Mouse (Mus musculus): ENCODE measurements around the gene Ier2. TPM values are rescaled to one million over a fixed set of nuclear protein-coding genes. Genes with fewer than 3 reads are reported as not detected.
"Not testable (repeated sequence)": the region's sequence is repeated elsewhere in the genome, so short reads cannot be mapped to it uniquely, and the experiment has no call there.

Gene Ier2
- polyA plus RNA-seq, 1 experiment = not detected

- WGBS = 83% methylated on average over 4 of the region's 4 CpGs
- Histone ChIP-seq H3K4me3 (ENCODE audit: insufficient read depth, low read depth, low read length) (no peak overlapping the region), H3K27ac (ENCODE audit: insufficient read depth, low read depth, low read length) (no peak overlapping the region), H3K4me1 (ENCODE audit: control insufficient read depth, insufficient read depth, low read length) (no peaks in the 10 kb centered on the region)
- TF ChIP-seq CTCF (IDR thresholded peaks at IDR 0.05; ENCODE audit: insufficient read depth, low read depth, low read length) (no peak), POLR2A (IDR thresholded peaks at IDR 0.05; ENCODE audit: insufficient read depth, low read depth, low read length) (no peak)
These were observed 32.5 kb downstream of the Ier2 start for GRCm38 (mm10) chr8:84630145-84630544.

- 84% methylated on average over 11 of the region's 11 CpGs for WGBS
- TF ChIP-seq CTCF (IDR thresholded peaks at IDR 0.05; ENCODE audit: insufficient read depth, low read depth, low read length) (no peak), POLR2A (IDR thresholded peaks at IDR 0.05; ENCODE audit: insufficient read depth, low read depth, low read length) (no peak)
- Histone ChIP-seq H3K4me1 (ENCODE audit: control insufficient read depth, insufficient read depth, low read length) (no peaks in the 10 kb centered on the region), H3K27ac (ENCODE audit: insufficient read depth, low read depth, low read length) (no peak overlapping the region), H3K4me3 (ENCODE audit: insufficient read depth, low read depth, low read length) (no peak overlapping the region)
These were observed 33.1 kb downstream of the Ier2 start for GRCm38 (mm10) chr8:84629586-84629985.

GRCm38 (mm10) chr8:84623425-84623824 lies 39.2 kb downstream of the Ier2 start:
- WGBS = 80% methylated on average over 4 of the region's 4 CpGs
- not testable (repeated sequence) for H3K4me1 ChIP-seq (ENCODE audit: control insufficient read depth, insufficient read depth, low read length); H3K4me3 ChIP-seq (ENCODE audit: insufficient read depth, low read depth, low read length); H3K27ac ChIP-seq (ENCODE audit: insufficient read depth, low read depth, low read length)

GRCm38 (mm10) chr8:84621102-84621625 lies 41.5 kb downstream of the Ier2 start:
- TF ChIP-seq POLR2A (IDR thresholded peaks at IDR 0.05; ENCODE audit: insufficient read depth, low read depth, low read length) (no peak), CTCF (IDR thresholded peaks at IDR 0.05; ENCODE audit: insufficient read depth, low read depth, low read length) (no peak)
- Histone ChIP-seq H3K4me3 (ENCODE audit: insufficient read depth, low read depth, low read length) (no peak overlapping the region), H3K27ac (ENCODE audit: insufficient read depth, low read depth, low read length) (no peak overlapping the region), H3K4me1 (ENCODE audit: control insufficient read depth, insufficient read depth, low read length) (0 out of 2 replicates have a peak, but pooled peaks cover under 1% of the 10 kb centered on the region)
- 80% methylated on average over 8 of the region's 8 CpGs for WGBS

- H3K4me1 ChIP-seq (ENCODE audit: control insufficient read depth, insufficient read depth, low read length) = peaks cover 4% of the 10 kb centered on the region; the same call in 1 of the 2 replicates
- H3K4me3 ChIP-seq (ENCODE audit: insufficient read depth, low read depth, low read length) = no peak overlapping the region
- TF ChIP-seq POLR2A (IDR thresholded peaks at IDR 0.05; ENCODE audit: insufficient read depth, low read depth, low read length) (no peak), CTCF (IDR thresholded peaks at IDR 0.05; ENCODE audit: insufficient read depth, low read depth, low read length) (no peak)
- WGBS = 65% methylated on average over 22 of the region's 22 CpGs
- no peak overlapping the region for H3K27ac ChIP-seq (ENCODE audit: insufficient read depth, low read depth, low read length)
These were observed 45.6 kb downstream of the Ier2 start for GRCm38 (mm10) chr8:84617005-84617404.

GRCm38 (mm10) chr8:84615666-84616485 lies 46.8 kb downstream of the Ier2 start:
- 53% methylated on average over 22 of the region's 22 CpGs for WGBS
- TF ChIP-seq POLR2A (IDR thresholded peaks at IDR 0.05; ENCODE audit: insufficient read depth, low read depth, low read length) (no peak), CTCF (IDR thresholded peaks at IDR 0.05; ENCODE audit: insufficient read depth, low read depth, low read length) (no peak)
- Histone ChIP-seq H3K27ac (ENCODE audit: insufficient read depth, low read depth, low read length) (no peak overlapping the region), H3K4me3 (ENCODE audit: insufficient read depth, low read depth, low read length) (no peak overlapping the region), H3K4me1 (ENCODE audit: control insufficient read depth, insufficient read depth, low read length) (peaks cover 4% of the 10 kb centered on the region; the same call in 1 of the 2 replicates)

- Histone ChIP-seq H3K4me1 (ENCODE audit: control insufficient read depth, insufficient read depth, low read length) (peaks cover 4% of the 10 kb centered on the region; the same call in 1 of the 2 replicates), H3K27ac (ENCODE audit: insufficient read depth, low read depth, low read length) (no peak overlapping the region), H3K4me3 (ENCODE audit: insufficient read depth, low read depth, low read length) (no peak overlapping the region)
- no peak for TF ChIP-seq POLR2A (IDR thresholded peaks at IDR 0.05; ENCODE audit: insufficient read depth, low read depth, low read length)
- peak; percentile 38; the same call in 1 of the 2 replicates for TF ChIP-seq CTCF (IDR thresholded peaks at IDR 0.05; ENCODE audit: insufficient read depth, low read depth, low read length)
- WGBS = 47% methylated on average over 16 of the region's 16 CpGs
These were observed 48.0 kb downstream of the Ier2 start for GRCm38 (mm10) chr8:84614512-84615223.

Other genes with a start within 250 kb of the Ier2 start
- gene Trmt1, start 23.5 kb upstream of the Ier2 start, polyA plus RNA-seq (2012; ENCODE audit: insufficient read depth, insufficient read length, low replicate concordance, missing spikeins) = not detected in 2 replicates
- gene Nacc1, start 25.0 kb upstream of the Ier2 start, polyA plus RNA-seq (2012; ENCODE audit: insufficient read depth, insufficient read length, low replicate concordance, missing spikeins) = not detected in 2 replicates
- gene Lyl1, start 38.6 kb upstream of the Ier2 start, polyA plus RNA-seq (2012; ENCODE audit: insufficient read depth, insufficient read length, low replicate concordance, missing spikeins) = not detected in 2 replicates
- gene G430095P16Rik, start 60.2 kb upstream of the Ier2 start, polyA plus RNA-seq (2012; ENCODE audit: insufficient read depth, insufficient read length, low replicate concordance, missing spikeins) = not detected in 2 replicates
- not detected in 2 replicates for gene Nfix, start 137.5 kb upstream of the Ier2 start, polyA plus RNA-seq (2012; ENCODE audit: insufficient read depth, insufficient read length, low replicate concordance, missing spikeins)
- gene Dand5, start 160.0 kb upstream of the Ier2 start, polyA plus RNA-seq (2012; ENCODE audit: insufficient read depth, insufficient read length, low replicate concordance, missing spikeins) = not detected in 2 replicates
- not detected in 2 replicates for gene Gadd45gip1, start 168.7 kb upstream of the Ier2 start, polyA plus RNA-seq (2012; ENCODE audit: insufficient read depth, insufficient read length, low replicate concordance, missing spikeins)
- not detected in 2 replicates for gene Rad23a, start 177.8 kb upstream of the Ier2 start, polyA plus RNA-seq (2012; ENCODE audit: insufficient read depth, insufficient read length, low replicate concordance, missing spikeins)
- gene Calr, start 184.1 kb upstream of the Ier2 start, polyA plus RNA-seq (2012; ENCODE audit: insufficient read depth, insufficient read length, low replicate concordance, missing spikeins) = 225 TPM in 1 of 2 replicates, not detected in the other
- not detected in 2 replicates for gene Farsa, start 194.1 kb upstream of the Ier2 start, polyA plus RNA-seq (2012; ENCODE audit: insufficient read depth, insufficient read length, low replicate concordance, missing spikeins)
- gene Syce2, start 209.3 kb upstream of the Ier2 start, polyA plus RNA-seq (2012; ENCODE audit: insufficient read depth, insufficient read length, low replicate concordance, missing spikeins) = not detected in 2 replicates
- gene Gcdh, start 231.1 kb upstream of the Ier2 start, polyA plus RNA-seq (2012; ENCODE audit: insufficient read depth, insufficient read length, low replicate concordance, missing spikeins) = not detected in 2 replicates
- gene Klf1, start 239.1 kb upstream of the Ier2 start, polyA plus RNA-seq (2012; ENCODE audit: insufficient read depth, insufficient read length, low replicate concordance, missing spikeins) = not detected in 2 replicates
- not detected in 2 replicates for gene Dnase2a, start 245.7 kb upstream of the Ier2 start, polyA plus RNA-seq (2012; ENCODE audit: insufficient read depth, insufficient read length, low replicate concordance, missing spikeins)